Mouse (Mus musculus) C2C12 (cell line): Measurements from ENCODE around the gene Nfe2l3.

ENCODE experiments used
- CTCF ChIP-seq: IDR thresholded peaks from one replicate; pipeline ENCODE4 v1.5.1; 2011; ENCODE audit not compliant: control insufficient read depth, insufficient read depth, insufficient read length
- MAX ChIP-seq: IDR thresholded peaks from one replicate; pipeline ENCODE4 v1.6.1; 2011; ENCODE audit warnings: mild to moderate bottlenecking, control low read depth
- MYOG ChIP-seq: IDR thresholded peaks from one replicate; pipeline ENCODE4 v1.6.1; 2011; ENCODE audit not compliant: control insufficient read depth, insufficient read length; ENCODE audit errors: extremely low read depth

- TF ChIP-seq CTCF (no peak), MYOG (no peak), MAX (no peak)
Measured at GRCm38 (mm10) chr6:51457283-51457682, 24.8 kb downstream of the Nfe2l3 start.
